In the genomic region with DNA sequence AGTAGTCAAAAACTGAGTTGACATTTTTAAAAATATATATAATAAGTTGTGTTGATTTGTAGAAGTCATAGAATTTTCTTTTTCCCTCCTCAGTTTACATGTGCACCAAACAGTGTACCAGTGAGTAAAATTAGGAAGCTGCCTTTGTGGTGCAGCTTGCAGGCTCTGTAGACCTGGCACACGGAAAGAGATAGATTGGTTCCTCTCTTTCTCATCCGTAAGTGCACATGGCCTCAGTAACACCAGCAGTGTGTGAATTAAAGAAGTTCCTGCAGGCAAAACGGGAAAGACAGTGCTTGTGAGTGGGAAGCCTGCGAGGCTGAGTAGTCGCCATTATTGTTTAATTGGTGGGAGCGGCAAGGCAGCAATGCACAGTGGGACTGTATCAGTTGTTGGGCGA, we compare ENCODE assay signal across 28 mouse cellular contexts. TPM values are rescaled to one million over a fixed set of nuclear protein-coding genes. Genes with fewer than 3 reads are reported as not detected.
DNase-seq lines count a peak whose midpoint lies in the region; ATAC-seq lines count a peak whose summit lies in the region.
"Had no signal": no experiment of that assay in that cellular context is flagged by ENCODE, and none has a peak within 500 bp of the region (broad histone marks: within the 10 kb centered on the region; RNA-seq: fewer than 3 reads in every experiment).

No protein-coding gene starts in this region.

- H3K4me2 ChIP-seq in liver, embryonic 15.5 days: no peak overlapping the region
- H3K4me2 ChIP-seq: forebrain, embryonic 12.5 days; heart, embryonic 11.5 days; hindbrain, embryonic 13.5 days; midbrain, embryonic 12.5 days; neural tube, embryonic 13.5 days had no signal

- peaks cover 90% of the 10 kb centered on the region for H3K4me1 ChIP-seq in liver, embryonic 15.5 days (replicated peaks)

- 0 out of 2 replicates have a peak overlapping the region, but pooled peaks have one; percentile 21 for H3K27ac ChIP-seq in liver, embryonic 15.5 days (replicated peaks)
- H3K27ac ChIP-seq: forebrain, embryonic 12.5 days; hindbrain, embryonic 13.5 days; left cerebral cortex, adult 2 months; macrophage; midbrain, embryonic 12.5 days; neural tube, embryonic 13.5 days had no signal

- H3K9ac ChIP-seq in liver, embryonic 15.5 days: no peak overlapping the region
- H3K9ac ChIP-seq: forebrain, embryonic 12.5 days; forebrain, postnatal 0 days; hindbrain, embryonic 13.5 days; midbrain, embryonic 12.5 days; neural tube, embryonic 13.5 days had no signal

- H3K27me3 ChIP-seq in liver, embryonic 15.5 days: no peaks in the 10 kb centered on the region
- H3K27me3 ChIP-seq: hindbrain, embryonic 13.5 days; neural tube, embryonic 13.5 days had no signal

- no peak overlapping the region for H3K4me3 ChIP-seq in liver, embryonic 15.5 days (replicated peaks)
- H3K4me3 ChIP-seq: erythroblast, embryonic 14.5 days; forebrain, embryonic 12.5 days; hindbrain, embryonic 13.5 days; layer of hippocampus, adult 2 months; left cerebral cortex, adult 2 months; midbrain, embryonic 12.5 days; neural tube, embryonic 13.5 days had no signal

- no peak for ATAC-seq in liver, embryonic 15.5 days (ENCODE audit: insufficient read depth)
- peak; percentile 12; the same call in 1 of the 2 replicates for ATAC-seq in common myeloid progenitor, adult 5-6 weeks (replicated peaks; ENCODE audit: low read depth, poor library complexity, severe bottlenecking)
- ATAC-seq in neutrophil, adult 5-6 weeks (ENCODE audit: extremely low read depth, insufficient number of reproducible peaks, low FRiP score, poor library complexity, severe bottlenecking): peak; percentile 13; the same call in 1 of the 2 replicates
- ATAC-seq: forebrain, postnatal 0 days; lung, postnatal 0 days had no signal

- H3K9me3 ChIP-seq in liver, embryonic 15.5 days (replicated peaks): no peaks in the 10 kb centered on the region
- H3K9me3 ChIP-seq: forebrain, embryonic 12.5 days; hindbrain, embryonic 13.5 days; midbrain, embryonic 12.5 days; neural tube, embryonic 13.5 days had no signal

- DNase-seq in liver (no peak), ES-CJ7 (ENCODE audit: low read depth, low spot score) (peak; percentile 29)
- no peak for DNase-seq in layer of hippocampus, adult 11-12 months (ENCODE audit: low spot score)
- DNase-seq in frontal cortex, postnatal 36 days (ENCODE audit: low spot score in 2 of 2): no peak
- no peak for DNase-seq in thymus, postnatal 4 days
- DNase-seq: adrenal gland, postnatal 36 days; cerebellum, adult 18-20 months; cerebellum, postnatal 10 days; forebrain, postnatal 0 days; gastrocnemius, postnatal 14 days; heart, adult 18-20 months; heart, postnatal 4 days; kidney, adult 11 months; kidney, postnatal 14 days; lung, adult 18-20 months had no signal

- 56% methylated on average over 7 of the region's 7 CpGs for WGBS in liver, embryonic 15.5 days (ENCODE audit: insufficient replicate concordance)

- peaks cover 30% of the 10 kb centered on the region for H3K36me3 ChIP-seq in liver, embryonic 15.5 days (replicated peaks)
- H3K36me3 ChIP-seq: forebrain, embryonic 12.5 days; hindbrain, embryonic 13.5 days; midbrain, embryonic 12.5 days; neural tube, embryonic 13.5 days had no signal

RNA-seq across cellular contexts. Expression of gene Dapp1, which starts 5.9 kb away (rescaled TPM):
- polyA plus RNA-seq in liver, embryonic 15.5 days (2015; fragmentation: Nextera tagmentation; extraction: Ambion mirVana): 10.5 and 12.0 TPM in 2 replicates
- 387 and 417 TPM in 2 replicates for total RNA-seq in common myeloid progenitor, adult 5-6 weeks (2017)
- 102 and 108 TPM in 2 replicates for total RNA-seq in neutrophil, adult 5-6 weeks (2017)

RNA-seq across cellular contexts. Expression of gene Lamtor3, which starts 57.1 kb away (rescaled TPM):
- polyA plus RNA-seq in liver, embryonic 15.5 days (2015; fragmentation: Nextera tagmentation; extraction: Ambion mirVana): 52.1 and 53.8 TPM in 2 replicates
- 56.7 and 70.8 TPM in 2 replicates for total RNA-seq in common myeloid progenitor, adult 5-6 weeks (2017)
- 89.6 and 100 TPM in 2 replicates for total RNA-seq in neutrophil, adult 5-6 weeks (2017)
